Mouse (Mus musculus) lung, adult 2 months (tissue): ENCODE measurements around the gene Tymp. TPM values are rescaled to one million over a fixed set of nuclear protein-coding genes. Genes with fewer than 3 reads are reported as not detected.

ENCODE experiments used
- DNase-seq: peaks from one replicate; pipeline ENCODE4 v3.0.0; 2022
- H3K4me1 ChIP-seq: fragments of 200-500 bp; 2 replicates; pipeline ENCODE4 v1.6.1; 2011; ENCODE audit warnings: low read length; ENCODE audit not compliant: control insufficient read depth, insufficient read depth
- H3K4me3 ChIP-seq: fragments of 200-500 bp; replicated peaks from 2 replicates; pipeline ENCODE3; 2011; ENCODE audit warnings: low read depth, mild to moderate bottlenecking, control low read depth, low read length; ENCODE audit errors: extremely low read depth
- CTCF ChIP-seq: fragments of 200-500 bp; IDR thresholded peaks from 2 replicates; pipeline ENCODE4 v1.5.1; 2011; ENCODE audit warnings: mild to moderate bottlenecking, low read length, control low read depth; ENCODE audit not compliant: insufficient read depth
- POLR2A ChIP-seq: fragments of 200-500 bp; IDR thresholded peaks from 2 replicates; pipeline ENCODE4 v1.6.1; 2011; ENCODE audit warnings: low read depth, mild to moderate bottlenecking, control low read depth, low read length, borderline replicate concordance; ENCODE audit errors: extremely low read depth
- WGBS: fragments of 180-500 bp; shearing (Covaris S2); methylation state at CpG from one replicate; pipeline ENCODE4 v1.1.7; 2018; 5-methylcytosine and 5-hydroxymethylcytosine counted together
- polyA plus RNA-seq: library from polyadenylated mRNA; depleted of rRNA; stranded (reverse); fragments of >200 nt; gene quantifications from 2 replicates; pipeline ENCODE4 v1.2.3, GENCODE M21; 2012

Gene Tymp
- polyA plus RNA-seq, 1 experiment: 14.4 TPM

DNA sequence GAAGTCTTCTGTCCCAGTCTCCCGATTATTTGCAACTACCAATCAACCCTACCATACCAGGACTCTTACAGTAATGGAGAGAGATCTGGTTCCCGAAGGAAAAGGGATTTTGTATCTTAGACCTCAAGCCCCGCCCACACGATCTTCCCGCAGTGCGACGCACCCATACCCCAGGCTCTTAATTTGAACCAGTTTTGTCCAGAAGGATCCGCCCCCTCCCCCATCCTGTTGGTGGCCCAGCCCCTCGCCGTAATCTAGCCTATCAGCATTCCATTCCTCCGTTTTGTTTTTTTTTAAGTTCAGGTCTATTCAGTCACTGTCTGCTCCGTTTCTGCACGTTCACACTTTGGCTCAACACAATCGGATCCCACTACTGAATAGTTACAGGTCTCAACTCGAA is 20.5 kb downstream of the Tymp start:
- under 1% methylated on average over 15 of the region's 15 CpGs for WGBS
- peak; percentile 23 for DNase-seq
- Histone ChIP-seq H3K4me1 (peaks cover 5% of the 10 kb centered on the region; the same call in 1 of the 2 replicates), H3K4me3 (peak overlapping the region; percentile 74)
- TF ChIP-seq CTCF (no peak), POLR2A (no peak)

DNA sequence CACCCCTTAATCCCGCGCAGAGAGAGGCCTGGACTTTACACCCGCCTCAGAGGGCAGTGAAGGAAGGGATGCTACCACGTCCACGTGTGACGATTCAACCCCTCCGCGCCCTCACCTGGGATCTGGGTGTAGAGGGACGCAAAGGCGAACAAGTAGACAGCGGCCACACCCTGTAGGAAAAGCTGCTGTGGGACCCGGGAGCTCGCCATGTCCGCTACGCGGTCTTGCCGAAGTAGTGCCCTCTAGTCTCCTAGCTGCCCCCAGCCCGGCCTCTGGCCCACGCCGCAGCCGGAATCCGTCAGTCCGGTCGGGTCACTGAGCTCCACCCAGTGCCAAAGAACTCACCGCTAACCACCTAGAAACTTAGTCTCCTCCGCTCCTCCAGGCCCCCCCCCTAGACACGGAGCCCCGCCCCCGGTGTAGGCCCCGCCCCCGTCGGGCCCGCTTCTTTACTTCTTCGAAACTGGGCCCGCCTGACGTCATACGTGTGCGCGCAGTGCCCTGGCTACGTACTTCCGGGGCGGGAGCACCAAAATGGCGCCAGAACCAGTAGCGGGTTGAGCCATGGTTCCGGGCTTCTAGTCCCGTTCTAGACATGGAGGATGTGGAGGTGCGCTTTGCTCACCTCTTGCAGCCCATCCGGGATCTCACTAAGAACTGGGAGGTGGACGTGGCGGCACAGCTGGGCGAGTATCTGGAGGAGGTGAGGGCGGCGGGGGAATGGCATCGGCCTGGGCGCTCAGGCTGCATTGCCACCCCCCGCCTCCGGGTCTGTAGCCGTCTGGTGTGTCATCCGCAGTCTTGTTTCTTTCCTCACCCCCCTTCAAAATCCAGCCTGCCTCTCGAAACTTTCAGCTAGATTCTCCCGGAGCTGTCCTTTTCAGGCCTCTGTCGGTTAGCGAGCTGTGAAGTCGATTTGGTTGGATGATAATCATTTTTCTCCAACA is 21.3 kb downstream of the Tymp start, which contains the start of the genes Lmf2 and Ncaph2:
Gene Lmf2, minus strand, starts transcription at position 419 of the 947 bp plus-strand sequence.
Gene Ncaph2, plus strand, starts transcription at position 479 of the 947 bp plus-strand sequence.
- Histone ChIP-seq H3K4me3 (peak within 1 kb of the TSS; percentile 74), H3K4me1 (peaks cover 5% of the 10 kb centered on the region)
- WGBS: under 1% methylated on average over 64 of the region's 64 CpGs
- TF ChIP-seq POLR2A: peak; percentile 61; the same call in 1 of the 2 replicates
- no peak for TF ChIP-seq CTCF
- peak; percentile 98 for DNase-seq

DNA sequence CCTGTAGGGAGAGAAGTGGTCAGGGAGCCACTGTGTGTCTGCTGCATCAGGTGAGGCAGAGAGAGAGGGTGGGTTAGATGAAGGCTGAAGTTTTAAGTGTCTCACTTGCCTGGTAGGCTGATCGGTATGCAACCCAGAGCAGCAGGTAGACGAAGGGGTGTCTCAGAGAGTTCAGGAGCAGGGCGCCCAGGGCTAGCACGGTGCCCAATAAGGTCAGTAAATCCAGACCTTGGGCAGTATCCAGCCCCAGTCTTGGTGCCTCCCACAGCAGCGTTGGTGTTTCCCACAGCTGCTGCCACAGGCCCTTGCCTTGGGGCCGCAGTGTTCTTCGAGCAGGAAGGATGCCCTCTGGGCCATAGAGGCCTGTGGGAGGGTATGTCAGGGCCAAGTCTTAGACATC is 22.4 kb downstream of the Tymp start:
- Histone ChIP-seq H3K4me3 (no peak overlapping the region), H3K4me1 (peaks cover 5% of the 10 kb centered on the region)
- 58% methylated on average over 7 of the region's 7 CpGs for WGBS
- no peak for TF ChIP-seq POLR2A
- TF ChIP-seq CTCF: no peak
- no peak for DNase-seq

DNA sequence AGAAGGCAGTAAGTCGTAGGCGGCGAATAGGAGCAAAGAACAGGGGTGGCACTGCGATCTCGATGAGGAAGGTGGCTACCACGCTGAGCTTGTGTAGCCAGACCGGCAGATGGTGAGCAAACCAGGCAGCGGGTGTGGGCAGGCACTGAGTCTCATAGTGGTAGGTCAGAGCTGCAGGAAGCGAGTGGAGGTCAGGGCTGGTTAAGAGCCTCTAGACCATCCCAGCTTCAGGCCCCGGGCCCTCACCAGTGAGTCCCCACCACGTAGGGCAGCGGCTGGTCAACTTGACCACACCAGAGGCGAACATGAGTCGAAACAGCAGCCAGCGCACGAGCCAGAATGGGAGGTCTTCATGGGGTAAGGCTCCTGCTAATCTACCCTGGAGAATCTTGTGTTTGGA is 23.0 kb downstream of the Tymp start:
- Histone ChIP-seq H3K4me1 (peaks cover 5% of the 10 kb centered on the region), H3K4me3 (no peak overlapping the region)
- DNase-seq: no peak
- TF ChIP-seq POLR2A (no peak), CTCF (no peak)
- 91% methylated on average over 16 of the region's 16 CpGs for WGBS

DNA sequence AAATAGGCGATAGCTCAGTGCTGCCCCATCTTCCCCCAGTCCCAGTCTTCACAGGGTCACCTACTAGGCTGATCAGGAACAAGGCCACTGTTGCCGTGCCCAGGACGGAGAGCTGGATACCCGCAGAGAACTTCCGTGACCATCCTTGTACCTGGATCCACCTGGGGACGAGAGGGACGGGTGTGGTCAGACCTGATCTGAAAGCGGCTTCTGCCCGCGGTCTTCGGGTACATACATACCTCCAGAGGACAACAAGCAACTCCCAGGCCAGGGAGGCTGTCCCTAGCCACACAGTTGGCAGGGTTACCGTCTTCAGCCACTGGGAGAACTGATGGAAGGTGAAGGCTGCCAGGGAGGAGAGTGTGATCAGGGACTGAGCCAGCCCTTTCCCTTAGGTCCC is 24.0 kb downstream of the Tymp start:
- Histone ChIP-seq H3K4me1 (peaks cover 5% of the 10 kb centered on the region), H3K4me3 (no peak overlapping the region)
- no peak for TF ChIP-seq POLR2A
- no peak for TF ChIP-seq CTCF
- WGBS: 96% methylated on average over 12 of the region's 12 CpGs
- no peak for DNase-seq

DNA sequence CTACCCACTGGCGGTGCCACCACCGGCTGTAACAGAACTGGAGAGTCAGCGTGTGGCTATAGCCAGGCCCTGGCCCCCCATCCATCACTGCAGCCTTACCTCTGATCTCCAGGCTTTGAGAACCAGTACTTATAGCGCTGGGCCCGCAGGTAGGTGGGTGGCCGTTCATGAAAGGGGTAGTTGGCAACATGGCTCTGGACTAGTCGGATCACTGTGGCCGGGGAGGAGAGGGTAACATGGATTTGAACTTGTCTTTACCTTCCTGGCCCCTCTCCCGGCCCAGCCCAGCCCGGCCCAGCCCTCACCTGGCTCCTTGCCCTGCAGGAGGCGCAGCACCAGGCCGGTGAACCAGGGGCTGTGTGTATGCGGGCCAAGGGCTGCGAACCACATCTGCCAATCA is 24.8 kb downstream of the Tymp start:
- WGBS: 96% methylated on average over 14 of the region's 14 CpGs

DNA sequence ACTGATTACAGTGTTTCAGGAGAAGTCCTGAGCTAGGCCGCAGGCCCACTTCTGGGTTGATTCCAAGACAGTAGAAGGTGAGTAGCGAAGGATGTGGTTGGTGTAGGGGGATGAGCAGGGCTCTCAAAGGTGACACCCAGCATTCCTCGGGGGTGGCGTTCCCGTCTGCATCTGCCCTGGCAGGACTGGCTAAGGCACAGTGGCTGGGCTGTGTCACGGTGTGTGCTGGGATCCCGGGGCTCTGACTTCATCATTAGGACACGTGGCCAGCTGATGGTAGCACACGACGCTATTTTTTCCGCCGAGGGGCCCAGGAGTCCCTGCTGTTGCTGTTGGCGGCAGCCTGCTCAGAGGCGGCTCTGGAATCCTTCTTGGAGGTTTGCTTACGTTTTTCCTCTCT is 25.5 kb downstream of the Tymp start:
- TF ChIP-seq POLR2A (no peak), CTCF (no peak)
- 86% methylated on average over 15 of the region's 15 CpGs for WGBS
- H3K4me1 ChIP-seq: peaks cover 5% of the 10 kb centered on the region
- no peak for DNase-seq
- H3K4me3 ChIP-seq: no peak overlapping the region

More for the DNA sequence above, 24.8 kb downstream of the Tymp start:
- peaks cover 5% of the 10 kb centered on the region for H3K4me1 ChIP-seq
- no peak overlapping the region for H3K4me3 ChIP-seq
- no peak for DNase-seq
- TF ChIP-seq POLR2A (no peak), CTCF (no peak)

DNA sequence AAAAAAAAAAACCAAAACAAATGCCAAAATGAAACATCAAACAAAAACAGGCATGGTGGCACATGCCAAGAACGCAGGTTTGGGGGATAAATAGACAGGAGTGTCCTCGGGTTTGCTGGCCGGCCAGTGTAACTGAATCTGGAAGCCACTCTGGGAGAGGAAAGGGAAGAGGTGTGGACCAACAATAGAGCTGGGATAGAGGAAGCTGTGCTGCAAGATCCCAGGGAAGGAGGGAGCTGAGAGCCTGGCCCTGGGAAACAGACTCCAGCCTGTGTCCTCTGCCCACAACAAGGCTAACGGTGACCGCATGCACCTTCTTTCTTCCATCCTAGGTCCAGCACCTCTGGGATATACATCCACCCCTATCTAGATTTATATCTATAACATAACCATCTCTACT is 26.4 kb downstream of the Tymp start:
- 57% methylated on average over 5 of the region's 5 CpGs for WGBS
- no peak for DNase-seq
- TF ChIP-seq CTCF (no peak), POLR2A (peak; percentile 17; the same call in 1 of the 2 replicates)
- Histone ChIP-seq H3K4me3 (no peak overlapping the region), H3K4me1 (peaks cover 5% of the 10 kb centered on the region; the same call in 1 of the 2 replicates)

DNA sequence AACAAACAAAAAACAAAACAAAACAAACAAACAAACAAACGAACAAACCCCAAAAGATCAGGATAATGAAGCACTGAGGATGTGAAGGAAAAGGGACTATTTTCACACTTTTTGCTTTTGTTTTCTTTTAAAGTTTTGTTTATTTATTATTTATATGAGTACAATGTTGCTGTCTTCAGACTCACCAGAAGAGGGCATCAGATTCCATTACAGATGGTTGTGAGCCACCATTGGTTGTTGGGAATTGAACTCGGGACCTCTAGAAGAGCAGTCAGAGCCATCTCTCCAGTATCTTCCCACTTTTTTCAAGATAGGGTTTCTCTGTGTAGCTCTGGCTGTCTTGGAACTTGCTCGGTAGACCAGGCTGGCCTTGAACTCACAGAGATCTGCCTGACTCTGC is 33.5 kb downstream of the Tymp start:
- DNase-seq: no peak
- WGBS: 74% methylated on average over 3 of the region's 3 CpGs
- Histone ChIP-seq H3K4me3 (no peak overlapping the region), H3K4me1 (no peaks in the 10 kb centered on the region)
- no peak for TF ChIP-seq POLR2A
- TF ChIP-seq CTCF: no peak

DNA sequence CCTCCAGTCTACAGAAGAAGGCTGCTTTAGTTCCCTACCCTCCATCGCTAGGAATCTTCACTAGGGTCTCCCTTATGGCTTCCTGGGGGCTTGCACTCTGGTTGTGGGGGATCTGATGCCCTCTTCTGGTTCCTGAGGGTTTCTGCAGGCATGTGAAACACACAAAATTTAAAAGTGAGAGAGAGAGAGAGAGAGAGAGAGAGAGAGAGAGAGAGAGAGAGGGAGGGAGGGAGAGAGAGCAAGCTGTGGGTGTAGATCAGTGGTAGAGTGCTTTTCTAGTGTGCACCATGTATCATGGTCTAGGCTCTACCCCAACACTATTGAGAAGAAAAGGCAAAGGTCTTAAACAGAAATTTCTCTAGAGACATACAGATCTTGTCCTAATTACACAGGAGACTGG is 35.2 kb downstream of the Tymp start:
- TF ChIP-seq POLR2A (no peak), CTCF (no peak)
- no peak for DNase-seq
- 48% methylated on average over 1 of the region's 1 CpGs for WGBS
- H3K4me3 ChIP-seq: no peak overlapping the region
- no peaks in the 10 kb centered on the region for H3K4me1 ChIP-seq
